Mouse (Mus musculus) limb, embryonic 10.5 days (tissue): ENCODE measurements around the gene Gm45233. TPM values are rescaled to one million over a fixed set of nuclear protein-coding genes. Genes with fewer than 3 reads are reported as not detected.
A peak's percentile ranks its signal among the peaks of the same experiment; 100 is the strongest.

Experiments
- DNase-seq: peaks from one replicate; pipeline ENCODE4 v3.0.0-alpha.2; 2017; ENCODE audit warnings: low spot score
- H3K27ac ChIP-seq: fragments of 300-500 bp; sonication (generic); 2 replicates; pipeline ENCODE4 v1.5.1; 2016; ENCODE audit warnings: mild to moderate bottlenecking
- H3K27me3 ChIP-seq: fragments of 300-500 bp; sonication (generic); 2 replicates; pipeline ENCODE4 v1.6.1; 2016; ENCODE audit warnings: low read depth, mild to moderate bottlenecking; ENCODE audit not compliant: poor library complexity, severe bottlenecking
- H3K36me3 ChIP-seq: fragments of 300-500 bp; sonication (generic); 2 replicates; pipeline ENCODE4 v1.6.1; 2016; ENCODE audit warnings: mild to moderate bottlenecking, moderate library complexity
- H3K4me1 ChIP-seq: fragments of 300-500 bp; sonication (generic); 2 replicates; pipeline ENCODE4 v1.6.1; 2016
- H3K4me3 ChIP-seq: fragments of 300-500 bp; sonication (generic); 2 replicates; pipeline ENCODE4 v1.5.1; 2016; ENCODE audit warnings: mild to moderate bottlenecking, moderate library complexity
- H3K9me3 ChIP-seq: fragments of 300-500 bp; sonication (generic); replicated peaks from 2 replicates; pipeline ENCODE4 v1.6.1; 2016; ENCODE audit warnings: mild to moderate bottlenecking
- WGBS: fragments of 180-500 bp; shearing (Covaris S2); methylation state at CpG from one replicate; pipeline ENCODE4 v1.1.7; 2016; 5-methylcytosine and 5-hydroxymethylcytosine counted together
- microRNA-seq: library from miRNA; unstranded; fragments of <30 nt; microRNA quantifications from one replicate; pipeline ENCODE4, GENCODE M21; 2017
- polyA plus RNA-seq: library from polyadenylated mRNA; unstranded; fragments of >200 nt; fragmentation: Nextera tagmentation; extraction: Ambion mirVana; gene quantifications from 2 replicates; pipeline ENCODE4 v1.2.1, GENCODE M21; 2016

The Gm45233 gene
- polyA plus RNA-seq, 1 experiment from 2014 or later = 0.78 TPM

- Histone ChIP-seq H3K36me3 (no peaks in the 10 kb centered on the region), H3K9me3 (no peaks in the 10 kb centered on the region), H3K27ac (no peak overlapping the region), H3K27me3 (peaks cover 19% of the 10 kb centered on the region), H3K4me3 (no peak overlapping the region), H3K4me1 (peaks cover 6% of the 10 kb centered on the region)
- 8% methylated on average over 10 of the region's 10 CpGs for WGBS
- DNase-seq = peak; percentile 50
These were observed 39.3 kb downstream of the Gm45233 start for GRCm38 (mm10) chr7:43483236-43483635.

GRCm38 (mm10) chr7:43488646-43489045 lies 44.7 kb downstream of the Gm45233 start:
- WGBS = 59% methylated on average over 5 of the region's 5 CpGs
- DNase-seq = no peak
- Histone ChIP-seq H3K4me1 (peaks cover 14% of the 10 kb centered on the region), H3K9me3 (no peaks in the 10 kb centered on the region), H3K36me3 (no peaks in the 10 kb centered on the region), H3K27ac (no peak overlapping the region), H3K27me3 (peaks cover 55% of the 10 kb centered on the region), H3K4me3 (0 out of 2 replicates have a peak overlapping the region, but pooled peaks have one; percentile 67)

GRCm38 (mm10) chr7:43489631-43490125 lies 45.8 kb downstream of the Gm45233 start, which contains the start of gene Iglon5:
Iglon5 (minus strand) TSS chr7:43490075.
- DNase-seq = peak; percentile 46
- H3K9me3 ChIP-seq = no peaks in the 10 kb centered on the region
- H3K27me3 ChIP-seq = peaks cover 63% of the 10 kb centered on the region
- H3K36me3 ChIP-seq = no peaks in the 10 kb centered on the region
- peak within 1 kb of the TSS; percentile 88 for H3K27ac ChIP-seq
- 2% methylated on average over 24 of the region's 41 CpGs for WGBS
- peak within 1 kb of the TSS; percentile 67 for H3K4me3 ChIP-seq
- H3K4me1 ChIP-seq = peaks cover 14% of the 10 kb centered on the region

- 0% methylated on average over 8 of the region's 13 CpGs for WGBS
- DNase-seq = peak; percentile 86
- Histone ChIP-seq H3K9me3 (no peaks in the 10 kb centered on the region), H3K27ac (peak overlapping the region; percentile 88), H3K36me3 (no peaks in the 10 kb centered on the region), H3K27me3 (peaks cover 68% of the 10 kb centered on the region), H3K4me3 (peak overlapping the region; percentile 67), H3K4me1 (peaks cover 14% of the 10 kb centered on the region)
These were observed 46.3 kb downstream of the Gm45233 start for GRCm38 (mm10) chr7:43490182-43490584.

- Histone ChIP-seq H3K4me3 (no peak overlapping the region), H3K4me1 (peaks cover 14% of the 10 kb centered on the region), H3K27ac (no peak overlapping the region; the same call in 1 of the 2 replicates), H3K36me3 (no peaks in the 10 kb centered on the region), H3K9me3 (no peaks in the 10 kb centered on the region), H3K27me3 (peaks cover 75% of the 10 kb centered on the region)
- WGBS = 58% methylated on average over 9 of the region's 9 CpGs
- DNase-seq = no peak
These were observed 46.9 kb downstream of the Gm45233 start for GRCm38 (mm10) chr7:43490861-43491260.

GRCm38 (mm10) chr7:43495343-43496021 lies 51.6 kb downstream of the Gm45233 start:
- H3K4me1 ChIP-seq = peaks cover 4% of the 10 kb centered on the region
- H3K36me3 ChIP-seq = no peaks in the 10 kb centered on the region
- no peak for DNase-seq
- H3K9me3 ChIP-seq = 0 out of 2 replicates have a peak, but pooled peaks cover 2% of the 10 kb centered on the region
- no peak overlapping the region for H3K27ac ChIP-seq
- peaks cover 48% of the 10 kb centered on the region for H3K27me3 ChIP-seq
- WGBS = 14% methylated on average over 21 of the region's 21 CpGs
- H3K4me3 ChIP-seq = no peak overlapping the region

- no peak overlapping the region for H3K4me3 ChIP-seq
- H3K9me3 ChIP-seq = no peaks in the 10 kb centered on the region
- no peak overlapping the region for H3K27ac ChIP-seq
- H3K4me1 ChIP-seq = no peaks in the 10 kb centered on the region
- 69% methylated on average over 4 of the region's 4 CpGs for WGBS
- H3K27me3 ChIP-seq = no peaks in the 10 kb centered on the region
- DNase-seq = no peak
- no peaks in the 10 kb centered on the region for H3K36me3 ChIP-seq
These were observed 68.0 kb downstream of the Gm45233 start for GRCm38 (mm10) chr7:43511707-43512478.

- no peaks in the 10 kb centered on the region for H3K27me3 ChIP-seq
- no peaks in the 10 kb centered on the region for H3K4me1 ChIP-seq
- H3K9me3 ChIP-seq = no peaks in the 10 kb centered on the region
- DNase-seq = no peak
- no peaks in the 10 kb centered on the region for H3K36me3 ChIP-seq
- no peak overlapping the region for H3K27ac ChIP-seq
- WGBS = 77% methylated on average over 4 of the region's 4 CpGs
- no peak overlapping the region for H3K4me3 ChIP-seq
These were observed 68.6 kb downstream of the Gm45233 start for GRCm38 (mm10) chr7:43512519-43512918.

Small RNA genes within 50 kb of the gene (microRNA-seq; reads per million reads assigned to microRNA genes)
- gene Mir7051 = not detected

Other genes starting within 250 kb of the Gm45233 start
- gene Zfp715, start 130.8 kb upstream of the Gm45233 start, polyA plus RNA-seq = 8.4 and 11.0 TPM in 2 replicates
- gene Siglecf, start 92.8 kb upstream of the Gm45233 start, polyA plus RNA-seq = 0.20 and 0.29 TPM in 2 replicates
- gene Siglecg, start 35.9 kb upstream of the Gm45233 start, polyA plus RNA-seq = 0.26 TPM in 2 replicates
- not detected in 2 replicates for gene Lim2, start 16.5 kb upstream of the Gm45233 start, polyA plus RNA-seq
- gene Nkg7, start 7.1 kb upstream of the Gm45233 start, polyA plus RNA-seq = 0.28 TPM in 1 of 2 replicates, not detected in the other
- gene Cldnd2, start 3.3 kb upstream of the Gm45233 start, polyA plus RNA-seq = not detected in 2 replicates
- 240 and 248 TPM in 2 replicates for gene Etfb, start within 50 bp of the Gm45233 start, polyA plus RNA-seq
- 1.2 and 1.3 TPM in 2 replicates for gene Vsig10l, start 19.0 kb downstream of the Gm45233 start, polyA plus RNA-seq
- gene Iglon5, start 45.9 kb downstream of the Gm45233 start, polyA plus RNA-seq = 0.21 and 0.46 TPM in 2 replicates
- not detected in 2 replicates for gene 4931406B18Rik, start 61.8 kb downstream of the Gm45233 start, polyA plus RNA-seq
- gene Cd33, start 100.3 kb downstream of the Gm45233 start, polyA plus RNA-seq = 0.48 and 0.59 TPM in 2 replicates
- gene Zfp658, start 118.1 kb downstream of the Gm45233 start, polyA plus RNA-seq = 4.3 and 5.4 TPM in 2 replicates
- 13.3 and 15.4 TPM in 2 replicates for gene Zfp719, start 135.5 kb downstream of the Gm45233 start, polyA plus RNA-seq
- 0.99 and 1.0 TPM in 2 replicates for gene Zfp819, start 163.0 kb downstream of the Gm45233 start, polyA plus RNA-seq
- not detected in 2 replicates for gene Ceacam18, start 190.6 kb downstream of the Gm45233 start, polyA plus RNA-seq
- 0.21 TPM in 1 of 2 replicates, not detected in the other for gene Siglece, start 216.0 kb downstream of the Gm45233 start, polyA plus RNA-seq
- gene Ctu1, start 227.9 kb downstream of the Gm45233 start, polyA plus RNA-seq = 21.3 and 21.6 TPM in 2 replicates
- not detected in 2 replicates for gene Klk14, start 246.3 kb downstream of the Gm45233 start, polyA plus RNA-seq